Mouse (Mus musculus): ENCODE results near the gene Ephb6.

GRCm38 (mm10) chr6:41646672-41647071 lies 41.4 kb downstream of the Ephb6 start:
- TF ChIP-seq POLR2A (IDR thresholded peaks at IDR 0.05; ENCODE audit: insufficient read depth, low read depth, low read length): no peak
- TF ChIP-seq CTCF (IDR thresholded peaks at IDR 0.05): no peak
- no peak for TF ChIP-seq EP300 (IDR thresholded peaks at IDR 0.05; ENCODE audit: insufficient read depth, low read depth, low read length)
